Mouse (Mus musculus): Measurements from ENCODE around the gene Fam193b.

Fam193b gene

GRCm38 (mm10) chr13:55502405-55502804 lies 68.5 kb downstream of the Fam193b start:
- DNase-seq (ENCODE audit: low read depth in 1 of 2, low spot score in 2 of 2): no peak

- no peak for DNase-seq (ENCODE audit: low read depth in 1 of 2, low spot score in 2 of 2)
These were observed 70.3 kb downstream of the Fam193b start for GRCm38 (mm10) chr13:55500575-55500974.

GRCm38 (mm10) chr13:55498906-55499305 lies 72.0 kb downstream of the Fam193b start:
- no peak for DNase-seq (ENCODE audit: low read depth in 1 of 2, low spot score in 2 of 2)

GRCm38 (mm10) chr13:55496661-55497060 lies 74.3 kb downstream of the Fam193b start:
- no peak for DNase-seq (ENCODE audit: low read depth in 1 of 2, low spot score in 2 of 2)

DNA sequence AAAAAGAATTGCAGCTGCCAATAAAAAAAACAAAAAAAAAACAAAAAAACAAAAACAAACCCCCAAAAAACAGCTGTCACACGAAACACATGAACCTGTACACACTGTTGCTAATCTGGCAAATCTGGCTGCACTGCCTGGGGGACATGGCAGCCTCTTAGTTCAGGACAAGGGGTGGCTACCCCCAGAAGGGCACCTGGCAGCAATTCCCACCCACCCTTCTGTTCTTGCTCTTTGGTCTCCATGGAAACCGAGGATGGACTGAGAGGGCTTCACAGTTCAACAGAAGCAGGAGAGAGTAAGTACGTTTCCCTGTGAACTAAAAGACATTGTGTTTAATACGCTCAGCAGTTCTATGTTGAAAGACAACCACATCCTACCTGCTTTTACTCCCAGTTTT lies 75.2 kb downstream of the Fam193b start:
- DNase-seq (ENCODE audit: low read depth in 1 of 2, low spot score in 2 of 2): no peak

GRCm38 (mm10) chr13:55494883-55495621 lies 75.9 kb downstream of the Fam193b start:
- DNase-seq (ENCODE audit: low read depth in 1 of 2, low spot score in 2 of 2): no peak

- DNase-seq (ENCODE audit: low read depth in 1 of 2, low spot score in 2 of 2): no peak
These were observed 76.7 kb downstream of the Fam193b start for GRCm38 (mm10) chr13:55494257-55494656.

Data from monocyte, adult 2 months (primary cell).